Mouse (Mus musculus) erythroid progenitor cell, adult 5-6 weeks (primary cell): ENCODE measurements around the gene Plekho1. TPM values are rescaled to one million over a fixed set of nuclear protein-coding genes. Genes with fewer than 3 reads are reported as not detected.

Experiments
- ATAC-seq: replicated peaks from 2 replicates; pipeline ENCODE4 v1.8.0; 2016; ENCODE audit warnings: moderate number of reproducible peaks, mild to moderate bottlenecking, moderate TSS enrichment, inconsistent platforms; ENCODE audit not compliant: poor library complexity, low FRiP score, severe bottlenecking
- total RNA-seq, 2 experiments: library from RNA; stranded (forward) in 1 of 2; stranded (reverse) in 1 of 2; fragments of 150-400 nt in 1 of 2; fragments of 186-747, 209-891 nt in 1 of 2; gene quantifications; 2 replicates each; pipeline versions ENCODE4 v1.2.3 to v1.2.4; 2015 to 2017; ENCODE audit warnings: low replicate concordance in 2 of 2

The Plekho1 gene
- total RNA-seq, 2 experiments from 2014 or later, result 13.4 to 18.6 TPM

DNA sequence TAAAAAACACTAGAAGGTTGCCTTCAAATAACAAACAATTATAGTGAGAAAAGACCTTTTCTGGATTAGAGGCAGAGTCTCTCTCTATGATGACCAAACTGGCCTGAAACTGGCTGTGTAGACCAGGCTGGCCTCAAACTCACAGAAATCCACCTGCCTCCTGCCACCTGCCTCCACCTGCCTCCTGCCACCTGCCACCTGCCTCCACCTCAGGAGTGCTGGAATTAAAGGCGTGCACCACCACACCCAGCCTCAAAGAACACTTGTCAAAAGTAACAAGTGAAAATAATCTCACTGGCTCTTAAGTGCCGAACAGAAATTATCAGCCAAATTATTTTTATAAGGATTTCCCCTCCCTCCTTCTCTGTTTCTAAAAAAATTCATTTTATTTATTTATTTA is 19.9 kb upstream of the Plekho1 start:
- no peak for ATAC-seq

DNA sequence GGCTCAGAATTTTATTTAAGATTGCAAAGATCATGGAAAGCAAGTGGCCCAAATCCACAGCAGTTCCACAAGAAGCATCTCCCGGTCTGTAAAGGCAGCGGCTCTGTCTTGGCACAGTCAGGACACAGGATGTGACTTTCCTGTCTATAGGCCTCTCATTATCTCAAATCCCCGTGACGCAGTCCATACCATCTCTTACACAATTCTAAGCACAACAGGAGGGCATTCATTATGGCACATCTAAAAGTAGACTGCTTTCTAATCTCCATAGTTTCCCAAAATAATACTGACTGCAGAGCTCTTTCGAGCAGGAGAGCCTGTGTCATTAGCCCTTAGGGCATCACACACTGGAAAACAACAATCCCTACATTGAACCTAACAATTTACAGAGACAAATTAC is 17.0 kb upstream of the Plekho1 start:
- no peak for ATAC-seq

DNA sequence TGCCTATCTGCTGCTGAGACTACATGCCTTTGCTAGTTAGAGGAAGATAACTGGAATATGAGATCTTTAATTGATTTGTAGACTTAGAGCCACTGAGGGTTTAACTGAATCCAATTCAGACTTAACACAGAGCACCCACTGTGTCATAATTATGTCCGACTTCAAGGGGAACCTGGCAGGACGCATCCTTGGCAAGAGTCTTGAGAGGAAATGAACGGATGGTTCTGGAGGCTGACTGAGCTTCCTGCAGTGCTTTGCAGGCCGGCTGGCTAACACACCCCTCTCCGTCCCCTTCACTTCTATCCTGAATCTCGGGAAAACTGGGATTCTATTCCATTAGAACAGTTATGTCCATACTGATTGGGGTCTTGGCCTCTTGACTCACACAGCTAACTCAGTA is 12.7 kb upstream of the Plekho1 start:
- no peak for ATAC-seq

DNA sequence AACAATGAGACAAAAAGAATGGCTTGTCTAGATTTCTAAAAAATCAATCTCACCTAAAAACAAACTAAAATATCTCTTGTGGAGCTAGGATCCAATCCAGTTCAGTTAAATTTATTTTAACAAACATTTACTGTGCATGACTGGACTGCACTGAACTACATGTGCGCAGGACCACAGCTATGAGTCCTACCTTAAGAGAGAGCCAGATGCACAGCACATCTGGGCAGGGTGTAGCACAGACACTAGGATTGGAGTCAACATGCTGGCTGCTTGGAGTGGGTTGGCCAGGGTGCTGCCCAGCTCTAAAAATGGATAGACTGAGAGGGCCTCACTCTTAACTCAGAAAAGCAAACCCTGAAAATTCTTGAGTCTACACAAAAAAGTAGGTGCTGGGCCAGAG is 5.8 kb upstream of the Plekho1 start:
- ATAC-seq, result no peak

DNA sequence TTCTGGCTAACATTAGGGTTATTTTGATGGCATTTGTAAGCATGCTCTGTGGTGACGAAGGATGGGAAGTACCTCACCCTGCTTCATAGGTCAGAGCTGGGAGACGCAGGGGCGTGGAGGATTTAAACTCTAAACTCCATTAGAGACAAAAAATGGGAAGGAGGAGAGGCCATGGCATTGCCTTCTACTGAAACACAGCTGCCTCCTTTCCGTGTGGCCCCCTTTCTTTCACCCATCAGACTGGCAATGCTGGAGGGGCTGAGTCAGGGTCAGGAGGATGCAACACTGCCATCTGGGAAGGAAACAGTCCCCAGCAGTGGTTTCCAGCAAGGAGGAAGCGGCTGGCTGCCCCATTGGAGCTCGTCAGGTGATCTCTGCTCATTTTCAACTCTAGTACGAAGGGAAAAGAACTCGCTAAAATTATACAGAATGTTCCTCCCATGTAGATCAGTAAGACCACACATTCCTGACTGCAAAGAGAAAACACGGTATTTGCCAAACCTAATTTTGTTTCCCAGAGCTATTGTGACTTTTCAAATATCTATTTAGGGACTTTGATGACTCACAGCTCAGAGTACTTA is 5.2 kb upstream of the Plekho1 start:
- no peak for ATAC-seq

DNA sequence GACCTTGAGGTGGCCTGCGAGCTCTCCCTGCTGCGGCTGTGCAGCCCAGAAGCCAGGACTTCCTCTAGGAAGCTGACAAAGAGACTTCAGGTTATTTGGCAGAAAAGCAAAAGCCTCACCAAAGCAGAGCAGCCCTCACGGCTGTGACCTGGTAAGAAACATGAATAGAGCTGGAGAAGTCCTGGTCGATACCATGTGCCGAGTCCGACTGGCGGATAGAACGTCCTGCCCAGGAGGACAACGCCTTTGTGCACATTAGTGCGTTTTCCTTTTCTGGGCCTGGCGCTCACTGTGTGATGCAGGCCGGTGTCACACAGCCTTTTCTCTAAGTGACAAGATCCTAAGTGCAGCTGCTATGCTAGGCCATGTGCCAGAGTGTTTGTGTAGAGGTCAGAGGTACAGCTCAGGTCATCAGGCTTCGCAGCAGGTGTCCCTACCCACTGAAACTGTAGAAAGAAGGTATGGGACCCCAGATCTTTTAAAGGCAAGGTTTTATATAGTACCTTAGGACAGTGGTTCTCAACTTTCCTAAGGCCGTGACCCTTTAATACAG is 4.4 kb upstream of the Plekho1 start:
- no peak for ATAC-seq

DNA sequence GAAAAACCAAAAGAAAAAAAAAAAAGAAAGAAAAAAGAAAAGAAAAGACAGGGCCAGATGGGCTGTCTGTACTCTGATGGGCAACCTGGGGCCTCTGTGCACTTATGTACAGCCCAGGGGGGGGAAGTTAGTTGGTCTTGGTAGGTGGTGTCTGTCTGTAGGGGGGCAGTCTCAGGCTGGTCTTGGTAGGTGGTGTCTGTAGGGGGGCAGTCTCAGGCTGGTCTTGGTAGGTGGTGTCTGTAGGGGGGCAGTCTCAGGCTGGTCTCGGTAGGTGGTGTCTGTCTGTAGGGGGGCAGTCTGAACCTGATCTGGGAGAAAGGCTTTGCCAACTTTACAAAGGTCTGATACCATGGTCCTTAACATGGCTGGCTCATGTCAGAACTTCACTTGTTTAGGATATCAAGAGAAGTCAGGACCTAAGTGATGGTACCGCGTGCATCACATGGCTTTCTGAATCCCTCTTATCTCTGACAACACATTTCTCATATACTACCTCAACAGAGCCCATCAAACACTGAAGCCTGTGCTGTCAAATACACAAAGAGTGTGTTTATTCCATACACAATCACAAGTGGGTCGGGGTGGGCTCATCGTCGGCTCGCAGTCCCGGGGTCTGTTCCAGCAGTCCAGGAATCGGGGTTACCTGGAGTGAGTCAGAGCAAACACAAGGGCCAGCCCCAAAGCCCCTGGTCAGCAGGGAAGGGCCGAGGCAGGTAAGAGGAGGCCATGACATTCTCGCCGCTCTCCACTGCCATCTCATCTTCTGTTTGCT is 3.7 kb upstream of the Plekho1 start:
- peak; percentile 88 for ATAC-seq

DNA sequence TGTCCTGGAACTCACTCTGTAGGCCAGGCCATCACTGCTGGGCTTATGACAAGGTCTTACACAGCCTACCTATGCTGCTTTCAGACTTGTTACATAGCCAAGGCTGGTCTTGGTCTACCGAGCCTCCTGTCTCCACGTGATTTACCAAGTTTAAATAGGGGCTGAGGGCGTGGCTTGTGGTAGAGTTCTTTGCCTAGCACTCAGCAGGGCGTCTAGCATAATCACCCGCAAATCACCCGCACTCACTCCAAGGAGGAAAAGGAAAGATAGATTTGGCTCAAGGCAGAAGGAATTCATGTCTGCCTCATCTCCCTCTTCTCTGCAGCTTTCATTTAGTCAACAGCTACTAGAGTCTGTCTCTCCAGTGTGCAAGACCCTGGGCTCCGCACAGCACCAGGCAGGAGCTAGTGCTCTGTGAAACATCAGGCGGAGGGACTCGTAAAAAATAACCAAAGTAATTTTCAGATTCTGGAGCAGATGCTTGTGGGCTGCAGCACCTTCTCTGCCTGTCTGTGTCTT is 1.5 kb upstream of the Plekho1 start:
- ATAC-seq, result no peak

DNA sequence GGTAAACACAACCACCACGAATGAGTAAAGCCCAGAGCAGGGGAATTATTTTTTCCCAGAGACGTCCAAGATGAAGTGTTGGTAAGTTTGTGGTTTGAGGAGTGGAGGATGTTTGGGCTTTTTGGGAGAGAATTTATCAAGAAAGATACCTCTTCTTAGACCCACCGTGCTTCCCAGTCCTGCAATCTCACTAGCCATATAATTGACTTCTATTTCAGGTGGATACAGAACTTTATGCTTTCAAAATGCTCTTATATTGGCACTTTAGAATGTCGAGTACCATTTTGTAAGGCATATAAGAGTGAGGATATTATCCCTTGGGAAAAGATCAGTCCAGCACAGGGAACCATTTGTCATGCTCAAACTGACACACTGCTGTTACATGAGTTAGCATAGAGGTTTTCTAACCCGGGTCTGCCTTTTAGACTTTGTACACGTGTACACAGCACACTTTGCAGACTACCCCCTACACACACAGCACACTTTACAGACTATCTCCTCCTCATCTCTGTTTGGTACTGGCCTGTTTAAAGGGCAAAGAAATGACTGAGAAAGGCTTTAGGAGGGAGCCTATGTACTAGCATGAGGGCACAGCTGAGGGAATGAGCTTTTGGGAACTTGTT is 761 bp upstream of the Plekho1 start:
- no peak for ATAC-seq

DNA sequence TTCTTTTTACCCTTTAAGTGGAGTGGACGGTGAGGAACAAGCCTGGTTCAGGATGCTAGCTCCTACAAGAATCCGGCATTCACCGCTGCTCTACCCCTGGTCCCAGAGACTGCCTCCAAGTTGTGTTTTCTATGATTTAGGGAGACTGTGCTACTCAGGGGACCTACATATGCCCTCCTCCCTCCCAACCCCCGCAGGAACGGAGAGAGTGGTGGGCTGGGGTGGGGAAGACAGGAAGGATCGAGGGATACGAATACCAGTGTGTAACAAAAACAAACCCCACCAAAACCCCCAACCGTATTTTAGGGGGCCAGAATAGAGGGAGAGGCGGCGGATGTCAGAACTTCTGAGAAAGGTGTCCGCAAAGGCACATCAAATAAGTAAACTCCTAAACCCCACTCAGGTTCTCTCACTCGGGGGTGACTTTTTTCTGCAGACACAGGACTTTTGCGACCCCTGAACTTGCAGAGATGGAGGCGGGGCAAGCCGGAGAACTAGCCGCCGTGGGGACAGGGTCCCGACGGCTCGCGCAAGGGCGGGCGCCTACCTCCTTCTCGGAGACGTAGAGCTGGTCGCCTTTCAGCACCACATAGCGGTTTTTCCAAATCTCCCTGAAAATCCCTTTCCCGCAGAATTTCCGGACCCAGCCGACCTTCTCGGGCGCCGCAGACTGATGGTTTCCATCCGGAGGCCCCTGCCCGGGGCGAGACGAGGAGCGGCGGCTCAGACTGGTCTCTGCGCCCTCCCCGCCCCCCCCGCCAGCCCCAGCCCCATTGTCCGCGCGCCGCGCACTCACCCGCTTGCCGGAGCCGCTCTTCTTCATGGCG is 613 bp downstream of the Plekho1 start:
- ATAC-seq, result no peak

DNA sequence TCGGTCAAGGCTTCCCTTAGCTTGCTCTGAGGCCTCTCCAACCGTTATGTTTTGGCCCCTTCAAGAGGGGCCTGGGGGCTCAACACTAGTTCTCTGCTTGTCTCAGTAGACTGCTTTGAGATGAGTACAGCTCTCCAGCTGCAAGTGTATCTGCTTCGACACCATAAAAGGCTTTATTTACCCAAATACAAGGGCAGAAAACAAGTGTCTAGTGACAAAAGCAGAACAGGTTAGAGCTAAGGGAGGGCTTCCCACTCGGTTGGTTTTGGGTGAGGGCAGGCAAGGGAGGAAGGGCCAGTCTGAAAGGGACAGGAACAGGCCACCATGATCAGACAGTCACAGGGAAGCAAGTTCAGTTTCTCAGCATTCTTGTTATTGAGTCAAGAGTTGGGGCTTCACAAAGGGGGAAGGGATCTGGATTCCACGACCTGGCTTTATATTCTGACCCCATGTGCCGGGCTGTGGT is 1.4 kb downstream of the Plekho1 start:
- no peak for ATAC-seq

DNA sequence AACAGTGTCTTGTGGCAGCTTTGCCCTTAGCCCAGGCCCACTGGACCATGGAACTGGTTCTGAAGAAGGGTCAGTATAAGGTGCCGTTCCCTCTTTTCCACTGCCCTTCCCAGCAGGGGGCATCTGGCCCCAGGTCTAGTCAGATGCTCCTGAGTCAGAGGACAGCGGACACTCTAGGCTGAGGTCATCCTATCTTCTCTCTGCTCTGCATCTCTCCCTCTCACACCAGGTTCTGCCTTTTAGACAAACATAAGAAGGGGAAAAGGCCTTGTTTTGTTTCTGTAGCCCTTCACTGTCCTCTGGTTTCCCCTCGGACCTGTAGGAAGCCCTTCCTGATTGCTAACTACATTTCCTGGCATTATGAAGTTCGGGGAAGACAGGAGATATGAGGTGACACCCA is 1.9 kb downstream of the Plekho1 start:
- no peak for ATAC-seq

DNA sequence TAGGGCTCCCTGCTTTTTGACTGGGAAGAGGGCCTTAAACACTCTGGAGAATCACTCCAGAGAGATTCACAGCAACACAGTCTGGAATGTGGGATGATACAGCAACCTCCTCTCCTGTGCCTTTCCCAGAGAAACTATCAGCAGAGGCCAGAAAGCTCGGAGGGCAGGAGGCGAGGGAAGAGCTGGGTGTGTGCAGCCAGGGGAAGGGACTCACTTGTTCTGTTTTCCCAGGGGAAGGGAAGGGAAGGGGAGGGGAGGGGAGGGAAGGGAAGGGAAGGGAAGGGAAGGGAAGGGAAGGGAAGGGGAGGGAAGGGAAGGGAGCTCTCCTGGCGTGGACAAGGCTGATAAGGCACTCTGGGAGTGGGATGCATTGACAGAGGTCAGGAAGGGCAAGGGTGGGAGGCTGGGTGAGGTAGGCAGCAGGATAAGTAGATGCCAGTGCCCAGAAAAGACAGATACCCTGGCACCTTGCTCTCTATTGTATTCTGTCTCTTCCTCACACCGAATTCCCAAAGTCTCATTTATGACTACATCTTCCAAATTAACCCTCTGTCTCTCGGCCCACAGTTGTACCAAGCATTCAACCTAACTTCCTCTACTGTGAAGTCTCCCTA is 2.7 kb downstream of the Plekho1 start:
- no peak for ATAC-seq

DNA sequence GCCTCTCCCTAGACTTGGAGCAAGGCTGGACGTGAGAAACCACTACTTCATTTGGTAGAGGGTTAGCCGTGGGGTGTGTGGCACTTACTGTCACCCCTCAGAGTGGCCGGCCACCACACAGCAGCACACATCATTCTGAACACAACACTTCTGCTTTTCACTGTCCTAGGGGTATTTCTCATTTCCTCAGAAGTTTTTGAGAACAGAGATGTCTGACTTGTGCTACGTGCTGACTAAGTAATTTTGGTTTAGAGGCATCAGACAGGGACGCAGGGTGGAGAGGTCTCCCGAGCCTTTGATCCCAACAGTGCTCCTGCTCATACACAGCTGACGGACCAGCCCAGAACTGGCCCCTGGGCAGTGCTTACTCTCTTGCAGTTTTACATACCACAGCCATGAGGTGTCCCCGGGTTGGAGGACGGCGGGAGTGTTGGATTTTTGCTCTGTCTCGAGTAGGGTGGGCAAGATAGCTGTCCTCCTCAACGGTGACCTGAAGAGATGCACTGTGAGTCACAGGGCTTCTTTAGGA is 5.3 kb downstream of the Plekho1 start:
- no peak for ATAC-seq

DNA sequence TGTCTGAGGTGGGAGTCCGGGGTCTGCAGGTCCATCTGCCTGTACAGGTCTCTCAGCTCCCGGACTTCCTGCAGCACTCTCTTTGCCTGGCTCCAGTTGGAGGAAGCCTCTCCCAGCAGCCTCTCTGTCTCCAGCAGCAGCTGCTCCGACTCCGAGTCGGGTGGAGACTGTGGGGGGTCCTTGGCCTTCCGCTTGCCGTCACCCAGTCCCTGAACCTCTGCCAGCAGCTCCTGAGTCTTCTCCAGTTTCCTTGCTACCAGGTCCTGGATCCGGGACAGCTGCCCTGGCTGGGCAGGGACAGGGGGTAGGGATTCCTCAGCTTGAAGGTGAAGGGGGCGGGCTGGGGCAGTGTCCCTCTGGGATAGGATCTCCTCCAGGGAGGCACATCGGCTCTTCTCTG is 6.8 kb downstream of the Plekho1 start:
- no peak for ATAC-seq

DNA sequence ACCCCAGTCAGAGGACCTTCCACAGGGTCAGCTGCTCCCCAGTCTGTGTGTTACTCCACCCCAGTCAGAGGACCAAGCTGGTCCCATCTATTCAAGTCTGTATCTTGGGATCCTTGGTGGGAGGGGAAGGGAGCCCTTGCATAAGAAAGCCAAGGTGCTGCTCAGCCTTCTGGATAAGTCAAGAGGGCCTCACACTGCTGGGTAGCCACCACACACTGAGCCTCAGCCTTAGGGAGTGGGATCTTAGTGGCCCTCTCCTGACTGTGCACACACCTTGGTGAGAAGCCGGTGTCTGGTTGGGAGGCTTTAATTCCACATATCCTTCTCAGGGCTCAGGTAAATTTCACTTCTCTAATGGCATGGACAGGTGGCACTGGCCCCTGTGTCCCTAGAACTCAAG is 7.7 kb downstream of the Plekho1 start:
- no peak for ATAC-seq

DNA sequence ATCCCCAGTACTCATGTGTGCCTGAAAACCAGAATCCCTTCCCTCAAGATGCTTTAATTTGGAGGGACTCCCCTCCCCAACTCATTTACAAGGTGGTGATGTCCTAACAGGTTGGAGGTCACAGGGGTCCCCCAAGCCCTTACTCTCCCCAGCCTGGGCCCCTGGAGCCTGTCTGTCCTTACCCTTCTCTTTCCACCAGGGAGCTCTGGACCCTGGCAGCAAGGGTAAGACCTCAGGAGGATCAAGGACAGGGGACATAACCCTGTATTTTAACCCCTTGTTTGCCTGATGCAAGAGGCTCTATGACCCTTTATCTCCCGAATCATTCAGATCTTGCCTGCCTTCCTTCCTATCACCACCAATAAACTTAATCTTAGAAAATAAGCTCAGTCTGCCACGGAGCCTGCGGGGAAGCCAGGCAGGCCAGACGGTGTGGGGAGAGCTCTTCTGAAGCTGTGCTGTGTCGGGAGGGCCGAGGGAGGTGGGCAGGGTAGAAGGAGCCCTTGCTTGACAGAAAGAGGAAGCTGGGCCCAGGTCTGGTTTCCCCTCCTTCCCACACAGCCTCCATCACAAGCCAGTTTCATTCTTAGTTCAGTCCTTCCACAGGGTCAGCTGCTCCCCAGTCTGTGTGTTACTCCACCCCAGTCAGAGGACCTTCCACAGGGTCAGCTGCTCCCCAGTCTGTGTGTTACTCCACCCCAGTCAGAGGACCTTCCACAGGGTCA is 8.3 kb downstream of the Plekho1 start:
- peak; percentile 7; the same call in 1 of the 2 replicates for ATAC-seq

DNA sequence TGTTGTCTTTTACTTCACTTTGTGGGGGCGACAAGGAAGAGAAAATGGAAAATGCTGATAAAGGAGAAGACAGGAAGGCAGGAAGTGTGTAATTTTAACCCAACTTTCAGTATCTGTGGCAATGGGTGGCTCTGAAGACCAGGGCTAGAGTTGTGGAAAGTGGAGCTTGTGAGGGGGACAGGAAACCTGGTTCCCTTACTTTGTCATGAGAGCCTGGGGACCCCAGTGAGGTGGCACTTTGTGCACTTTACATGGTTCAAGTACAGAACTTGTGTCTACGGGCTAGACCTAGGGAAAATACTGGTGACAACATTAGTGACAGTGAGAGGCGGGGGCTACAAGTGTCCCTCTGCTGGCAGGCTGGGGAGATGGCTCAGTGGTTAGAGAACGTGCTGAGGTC is 8.8 kb downstream of the Plekho1 start:
- ATAC-seq, result no peak
